Mouse (Mus musculus) hindbrain, embryonic 12.5 days (tissue): Measurements from ENCODE around the gene Nnat. TPM values are rescaled to one million over a fixed set of nuclear protein-coding genes. Genes with fewer than 3 reads are reported as not detected.

Source experiments
- ATAC-seq: fragments of 200-750 bp; cut with Nextera tagmentation; 2 replicates; pipeline ENCODE4 v1.8.0; 2017; ENCODE audit warnings: moderate TSS enrichment; ENCODE audit not compliant: low FRiP score
- H3K27ac ChIP-seq: fragments of 300-500 bp; sonication (generic); 2 replicates; pipeline ENCODE4 v1.5.1; 2016; ENCODE audit warnings: mild to moderate bottlenecking
- H3K27me3 ChIP-seq: fragments of 300-500 bp; sonication (generic); 2 replicates; pipeline ENCODE4 v1.6.1; 2016; ENCODE audit warnings: mild to moderate bottlenecking
- H3K36me3 ChIP-seq: fragments of 300-500 bp; sonication (generic); 2 replicates; pipeline ENCODE4 v1.6.1; 2016; ENCODE audit warnings: mild to moderate bottlenecking
- H3K4me1 ChIP-seq: fragments of 300-500 bp; sonication (generic); 2 replicates; pipeline ENCODE4 v1.6.1; 2016
- H3K4me2 ChIP-seq: fragments of 300-500 bp; sonication (generic); replicated peaks from 2 replicates; pipeline ENCODE4 v1.6.1; 2016; ENCODE audit warnings: mild to moderate bottlenecking
- H3K4me3 ChIP-seq: fragments of 300-500 bp; sonication (generic); 2 replicates; pipeline ENCODE4 v1.5.1; 2016; ENCODE audit warnings: mild to moderate bottlenecking
- H3K9ac ChIP-seq: fragments of 300-500 bp; sonication (generic); 2 replicates; pipeline ENCODE4 v1.6.1; 2016; ENCODE audit warnings: mild to moderate bottlenecking, moderate library complexity
- H3K9me3 ChIP-seq: fragments of 300-500 bp; sonication (generic); replicated peaks from 2 replicates; pipeline ENCODE4 v1.6.1; 2016; ENCODE audit warnings: mild to moderate bottlenecking
- WGBS: fragments of 180-500 bp; shearing (Covaris S2); methylation state at CpG from one replicate; pipeline ENCODE4 v1.1.7; 2016; 5-methylcytosine and 5-hydroxymethylcytosine counted together
- polyA plus RNA-seq: library from polyadenylated mRNA; unstranded; fragments of >200 nt; fragmentation: Nextera tagmentation; extraction: Ambion mirVana; gene quantifications from 2 replicates; pipeline ENCODE4 v1.2.1, GENCODE M21; 2016

Nnat gene
- polyA plus RNA-seq, 1 experiment from 2014 or later, result 3,841 TPM

GRCm38 (mm10) chr2:157558051-157558450, 1.8 kb upstream of the Nnat start:
- H3K36me3 ChIP-seq, result peaks cover 53% of the 10 kb centered on the region
- H3K27me3 ChIP-seq, result no peaks in the 10 kb centered on the region
- ATAC-seq, result no peak
- H3K9me3 ChIP-seq, result peaks cover 38% of the 10 kb centered on the region
- no peak overlapping the region for H3K4me3 ChIP-seq
- no peak overlapping the region for H3K27ac ChIP-seq
- H3K4me1 ChIP-seq, result peaks cover 47% of the 10 kb centered on the region
- 71% methylated on average over 9 of the region's 9 CpGs for WGBS
- no peak overlapping the region for H3K9ac ChIP-seq
- no peak overlapping the region for H3K4me2 ChIP-seq

GRCm38 (mm10) chr2:157558520-157558919, 1.4 kb upstream of the Nnat start:
- Histone ChIP-seq H3K4me3 (no peak overlapping the region), H3K9ac (no peak overlapping the region), H3K4me2 (no peak overlapping the region), H3K27ac (0 out of 2 replicates have a peak overlapping the region, but pooled peaks have one; percentile 12), H3K36me3 (peaks cover 58% of the 10 kb centered on the region), H3K9me3 (peaks cover 38% of the 10 kb centered on the region), H3K27me3 (no peaks in the 10 kb centered on the region), H3K4me1 (peaks cover 47% of the 10 kb centered on the region)
- ATAC-seq, result 0 out of 2 replicates have a peak, but pooled peaks have one; percentile 12
- 42% methylated on average over 6 of the region's 6 CpGs for WGBS

- no peak for ATAC-seq
- Histone ChIP-seq H3K4me2 (peak overlapping the region; percentile 77), H3K9me3 (peaks cover 38% of the 10 kb centered on the region), H3K4me1 (peaks cover 48% of the 10 kb centered on the region), H3K27ac (peak overlapping the region; percentile 90), H3K36me3 (peaks cover 66% of the 10 kb centered on the region), H3K27me3 (no peaks in the 10 kb centered on the region), H3K9ac (peak overlapping the region; percentile 41; the same call in 1 of the 2 replicates), H3K4me3 (peak overlapping the region; percentile 60)
- WGBS, result 51% methylated on average over 19 of the region's 19 CpGs
Observed at GRCm38 (mm10) chr2:157559440-157559839, 438 bp upstream of the Nnat start.

- Histone ChIP-seq H3K4me2 (peak overlapping the region; percentile 77), H3K9me3 (peaks cover 38% of the 10 kb centered on the region), H3K4me3 (peak overlapping the region; percentile 60), H3K36me3 (peaks cover 66% of the 10 kb centered on the region), H3K4me1 (peaks cover 57% of the 10 kb centered on the region), H3K27me3 (no peaks in the 10 kb centered on the region), H3K9ac (peak overlapping the region; percentile 84), H3K27ac (peak overlapping the region; percentile 90)
- ATAC-seq, result 0 out of 2 replicates have a peak, but pooled peaks have one; percentile 12
- WGBS, result 48% methylated on average over 33 of the region's 33 CpGs
Observed at GRCm38 (mm10) chr2:157560302-157560701, 424 bp downstream of the Nnat start.

GRCm38 (mm10) chr2:157561165-157561836, 1.4 kb downstream of the Nnat start:
- Histone ChIP-seq H3K4me2 (peak overlapping the region; percentile 77), H3K9ac (peak overlapping the region; percentile 78), H3K4me3 (peak overlapping the region; percentile 60), H3K27me3 (no peaks in the 10 kb centered on the region), H3K9me3 (peaks cover 38% of the 10 kb centered on the region), H3K36me3 (peaks cover 64% of the 10 kb centered on the region), H3K4me1 (peaks cover 51% of the 10 kb centered on the region), H3K27ac (peak overlapping the region; percentile 81)
- 41% methylated on average over 27 of the region's 27 CpGs for WGBS
- peak; percentile 57 for ATAC-seq

GRCm38 (mm10) chr2:157563031-157563430, 3.2 kb downstream of the Nnat start:
- peaks cover 32% of the 10 kb centered on the region for H3K9me3 ChIP-seq
- ATAC-seq, result no peak
- H3K27ac ChIP-seq, result peak overlapping the region; percentile 81
- peak overlapping the region; percentile 77 for H3K4me2 ChIP-seq
- peaks cover 54% of the 10 kb centered on the region for H3K4me1 ChIP-seq
- 61% methylated on average over 2 of the region's 2 CpGs for WGBS
- H3K4me3 ChIP-seq, result 0 out of 2 replicates have a peak overlapping the region, but pooled peaks have one; percentile 60
- H3K36me3 ChIP-seq, result peaks cover 48% of the 10 kb centered on the region
- H3K9ac ChIP-seq, result peak overlapping the region; percentile 27; the same call in 1 of the 2 replicates
- H3K27me3 ChIP-seq, result no peaks in the 10 kb centered on the region

GRCm38 (mm10) chr2:157564723-157565122, 4.8 kb downstream of the Nnat start:
- WGBS, result 80% methylated on average over 4 of the region's 4 CpGs
- Histone ChIP-seq H3K4me1 (peaks cover 43% of the 10 kb centered on the region), H3K4me2 (peak overlapping the region; percentile 81), H3K4me3 (peak overlapping the region; percentile 99), H3K36me3 (peaks cover 40% of the 10 kb centered on the region), H3K9me3 (peaks cover 19% of the 10 kb centered on the region), H3K9ac (peak overlapping the region; percentile 97), H3K27me3 (no peaks in the 10 kb centered on the region), H3K27ac (no peak overlapping the region)
- no peak for ATAC-seq

GRCm38 (mm10) chr2:157565446-157565845, 5.6 kb downstream of the Nnat start:
- no peaks in the 10 kb centered on the region for H3K27me3 ChIP-seq
- peak overlapping the region; percentile 97 for H3K9ac ChIP-seq
- ATAC-seq, result no peak
- H3K9me3 ChIP-seq, result peaks cover 16% of the 10 kb centered on the region
- peak overlapping the region; percentile 81 for H3K4me2 ChIP-seq
- peak overlapping the region; percentile 99 for H3K4me3 ChIP-seq
- peaks cover 33% of the 10 kb centered on the region for H3K36me3 ChIP-seq
- peaks cover 43% of the 10 kb centered on the region for H3K4me1 ChIP-seq
- peak overlapping the region; percentile 91 for H3K27ac ChIP-seq
- WGBS, result 7% methylated on average over 13 of the region's 13 CpGs

- no peak; the same call in 1 of the 2 replicates for ATAC-seq
- peak overlapping the region; percentile 99 for H3K4me3 ChIP-seq
- under 1% methylated on average over 34 of the region's 35 CpGs for WGBS
- H3K27ac ChIP-seq, result peak overlapping the region; percentile 91
- H3K36me3 ChIP-seq, result peaks cover 32% of the 10 kb centered on the region
- peaks cover 16% of the 10 kb centered on the region for H3K9me3 ChIP-seq
- peak overlapping the region; percentile 81 for H3K4me2 ChIP-seq
- H3K9ac ChIP-seq, result peak overlapping the region; percentile 97
- peaks cover 43% of the 10 kb centered on the region for H3K4me1 ChIP-seq
- no peaks in the 10 kb centered on the region for H3K27me3 ChIP-seq
Observed at GRCm38 (mm10) chr2:157565898-157566259, 6.0 kb downstream of the Nnat start.

GRCm38 (mm10) chr2:157566260-157566952, 6.5 kb downstream of the Nnat start:
- peak overlapping the region; percentile 91 for H3K27ac ChIP-seq
- H3K4me3 ChIP-seq, result peak overlapping the region; percentile 99
- H3K9ac ChIP-seq, result peak overlapping the region; percentile 97
- peaks cover 10% of the 10 kb centered on the region for H3K9me3 ChIP-seq
- peak overlapping the region; percentile 81 for H3K4me2 ChIP-seq
- H3K27me3 ChIP-seq, result no peaks in the 10 kb centered on the region
- peak; percentile 84 for ATAC-seq
- WGBS, result under 1% methylated on average over 36 of the region's 36 CpGs
- peaks cover 46% of the 10 kb centered on the region for H3K4me1 ChIP-seq
- H3K36me3 ChIP-seq, result peaks cover 27% of the 10 kb centered on the region

GRCm38 (mm10) chr2:157567235-157567961, 7.5 kb downstream of the Nnat start:
- H3K4me2 ChIP-seq, result peak overlapping the region; percentile 81
- ATAC-seq, result no peak
- peaks cover 17% of the 10 kb centered on the region for H3K36me3 ChIP-seq
- peaks cover under 1% of the 10 kb centered on the region; the same call in 1 of the 2 replicates for H3K9me3 ChIP-seq
- peaks cover 40% of the 10 kb centered on the region for H3K4me1 ChIP-seq
- peak overlapping the region; percentile 91; the same call in 1 of the 2 replicates for H3K27ac ChIP-seq
- H3K27me3 ChIP-seq, result no peaks in the 10 kb centered on the region
- WGBS, result 92% methylated on average over 11 of the region's 11 CpGs
- peak overlapping the region; percentile 97 for H3K9ac ChIP-seq
- H3K4me3 ChIP-seq, result peak overlapping the region; percentile 99

- ATAC-seq, result no peak
- peaks cover 4% of the 10 kb centered on the region; the same call in 1 of the 2 replicates for H3K36me3 ChIP-seq
- H3K27me3 ChIP-seq, result no peaks in the 10 kb centered on the region
- no peak overlapping the region; the same call in 1 of the 2 replicates for H3K27ac ChIP-seq
- WGBS, result 27% methylated on average over 2 of the region's 2 CpGs
- H3K9ac ChIP-seq, result no peak overlapping the region
- no peak overlapping the region for H3K4me2 ChIP-seq
- peaks cover 30% of the 10 kb centered on the region for H3K4me1 ChIP-seq
- no peak overlapping the region for H3K4me3 ChIP-seq
- no peaks in the 10 kb centered on the region for H3K9me3 ChIP-seq
Observed at GRCm38 (mm10) chr2:157568881-157569280, 9.0 kb downstream of the Nnat start.
